Mouse (Mus musculus) liver, embryonic 15.5 days (tissue): ENCODE results near the gene Cntfr. TPM values are rescaled to one million over a fixed set of nuclear protein-coding genes. Genes with fewer than 3 reads are reported as not detected.

ENCODE experiments used
- ATAC-seq: fragments of 200-750 bp; cut with Nextera tagmentation; 2 replicates; pipeline ENCODE4 v1.8.0; 2017; ENCODE audit warnings: moderate number of reproducible peaks, mild to moderate bottlenecking, moderate library complexity; ENCODE audit not compliant: insufficient read depth
- H3K27ac ChIP-seq: fragments of 300-500 bp; sonication (generic); replicated peaks from 2 replicates; pipeline ENCODE4 v1.5.1; 2015; ENCODE audit warnings: mild to moderate bottlenecking, inconsistent platforms
- H3K27me3 ChIP-seq: fragments of 300-500 bp; sonication (generic); 2 replicates; pipeline ENCODE4 v1.6.1; 2015; ENCODE audit warnings: mild to moderate bottlenecking, inconsistent platforms
- H3K36me3 ChIP-seq: fragments of 300-500 bp; sonication (generic); replicated peaks from 2 replicates; pipeline ENCODE4 v1.6.1; 2015; ENCODE audit warnings: moderate library complexity, mild to moderate bottlenecking, inconsistent platforms
- H3K4me1 ChIP-seq: fragments of 300-500 bp; sonication (generic); replicated peaks from 2 replicates; pipeline ENCODE4 v1.6.1; 2015; ENCODE audit warnings: inconsistent platforms
- H3K4me2 ChIP-seq: fragments of 300-500 bp; sonication (generic); 2 replicates; pipeline ENCODE4 v1.6.1; 2015; ENCODE audit warnings: moderate library complexity, mild to moderate bottlenecking, inconsistent platforms
- H3K4me3 ChIP-seq: fragments of 300-500 bp; sonication (generic); replicated peaks from 2 replicates; pipeline ENCODE4 v1.5.1; 2015; ENCODE audit warnings: mild to moderate bottlenecking, inconsistent platforms
- H3K9ac ChIP-seq: fragments of 300-500 bp; sonication (generic); 2 replicates; pipeline ENCODE4 v1.6.1; 2015; ENCODE audit warnings: moderate library complexity, mild to moderate bottlenecking, inconsistent platforms
- H3K9me3 ChIP-seq: fragments of 300-500 bp; sonication (generic); replicated peaks from 2 replicates; pipeline ENCODE4 v1.6.1; 2016; ENCODE audit warnings: inconsistent platforms
- WGBS: fragments of 180-500 bp; shearing (Covaris S2); methylation state at CpG from one replicate; pipeline ENCODE4 v1.1.7; 2015; ENCODE audit warnings: mixed read lengths; ENCODE audit not compliant: insufficient replicate concordance; 5-methylcytosine and 5-hydroxymethylcytosine counted together
- polyA plus RNA-seq: library from polyadenylated mRNA; unstranded; fragments of >200 nt; fragmentation: Nextera tagmentation; extraction: Ambion mirVana; gene quantifications from 2 replicates; pipeline ENCODE4 v1.2.1, GENCODE M21; 2015

The Cntfr gene
- polyA plus RNA-seq, 1 experiment from 2014 or later = 0.31 TPM

- Histone ChIP-seq H3K27me3 (peaks cover 20% of the 10 kb centered on the region), H3K4me3 (no peak overlapping the region), H3K4me2 (no peak overlapping the region), H3K9me3 (no peaks in the 10 kb centered on the region), H3K36me3 (no peaks in the 10 kb centered on the region), H3K27ac (no peak overlapping the region), H3K9ac (no peak overlapping the region), H3K4me1 (peaks cover 21% of the 10 kb centered on the region)
- 56% methylated on average over 9 of the region's 9 CpGs for WGBS
- ATAC-seq = no peak
Measured at GRCm38 (mm10) chr4:41633001-41633400, 63.9 kb downstream of the Cntfr start.

GRCm38 (mm10) chr4:41631390-41631789, 65.5 kb downstream of the Cntfr start:
- no peak overlapping the region for H3K4me3 ChIP-seq
- WGBS = 4% methylated on average over 11 of the region's 11 CpGs
- no peak overlapping the region for H3K27ac ChIP-seq
- no peak for ATAC-seq
- peaks cover 8% of the 10 kb centered on the region; the same call in 1 of the 2 replicates for H3K27me3 ChIP-seq
- no peaks in the 10 kb centered on the region for H3K9me3 ChIP-seq
- peaks cover 26% of the 10 kb centered on the region for H3K4me1 ChIP-seq
- peak overlapping the region; percentile 15; the same call in 1 of the 2 replicates for H3K4me2 ChIP-seq
- no peaks in the 10 kb centered on the region for H3K36me3 ChIP-seq
- no peak overlapping the region for H3K9ac ChIP-seq

GRCm38 (mm10) chr4:41630196-41630595, 66.7 kb downstream of the Cntfr start:
- Histone ChIP-seq H3K36me3 (no peaks in the 10 kb centered on the region), H3K4me3 (no peak overlapping the region), H3K27me3 (no peaks in the 10 kb centered on the region; the same call in 1 of the 2 replicates), H3K9me3 (no peaks in the 10 kb centered on the region), H3K4me1 (peaks cover 26% of the 10 kb centered on the region), H3K4me2 (no peak overlapping the region; the same call in 1 of the 2 replicates), H3K9ac (no peak overlapping the region), H3K27ac (0 out of 2 replicates have a peak overlapping the region, but pooled peaks have one; percentile 24)
- peak; percentile 81 for ATAC-seq
- 44% methylated on average over 6 of the region's 6 CpGs for WGBS

- H3K9me3 ChIP-seq = no peaks in the 10 kb centered on the region
- H3K4me3 ChIP-seq = no peak overlapping the region
- H3K36me3 ChIP-seq = no peaks in the 10 kb centered on the region
- no peaks in the 10 kb centered on the region; the same call in 1 of the 2 replicates for H3K27me3 ChIP-seq
- no peak overlapping the region for H3K9ac ChIP-seq
- no peak for ATAC-seq
- WGBS = 9% methylated on average over 8 of the region's 8 CpGs
- no peak overlapping the region for H3K27ac ChIP-seq
- peaks cover 26% of the 10 kb centered on the region for H3K4me1 ChIP-seq
- H3K4me2 ChIP-seq = no peak overlapping the region
Measured at GRCm38 (mm10) chr4:41628202-41628927, 68.5 kb downstream of the Cntfr start.

- no peaks in the 10 kb centered on the region for H3K9me3 ChIP-seq
- H3K4me1 ChIP-seq = 0 out of 2 replicates have a peak, but pooled peaks cover 4% of the 10 kb centered on the region
- H3K9ac ChIP-seq = no peak overlapping the region
- 75% methylated on average over 14 of the region's 14 CpGs for WGBS
- no peak overlapping the region for H3K4me3 ChIP-seq
- H3K4me2 ChIP-seq = no peak overlapping the region
- H3K27me3 ChIP-seq = no peaks in the 10 kb centered on the region; the same call in 1 of the 2 replicates
- no peak overlapping the region for H3K27ac ChIP-seq
- H3K36me3 ChIP-seq = no peaks in the 10 kb centered on the region
- no peak for ATAC-seq
Measured at GRCm38 (mm10) chr4:41622071-41622470, 74.8 kb downstream of the Cntfr start.

- no peaks in the 10 kb centered on the region for H3K36me3 ChIP-seq
- WGBS = 48% methylated on average over 12 of the region's 12 CpGs
Measured at GRCm38 (mm10) chr4:41618916-41619746, 77.8 kb downstream of the Cntfr start.

GRCm38 (mm10) chr4:41615661-41616599, 81.0 kb downstream of the Cntfr start:
- 52% methylated on average over 9 of the region's 9 CpGs for WGBS
- Histone ChIP-seq H3K9me3 (no peaks in the 10 kb centered on the region), H3K9ac (no peak overlapping the region), H3K4me3 (no peak overlapping the region), H3K4me2 (no peak overlapping the region), H3K27ac (no peak overlapping the region), H3K36me3 (no peaks in the 10 kb centered on the region), H3K4me1 (no peaks in the 10 kb centered on the region), H3K27me3 (no peaks in the 10 kb centered on the region; the same call in 1 of the 2 replicates)
- no peak for ATAC-seq

More at GRCm38 (mm10) chr4:41618916-41619746, 77.8 kb downstream of the Cntfr start:
- Histone ChIP-seq H3K27ac (no peak overlapping the region), H3K4me3 (no peak overlapping the region), H3K9me3 (no peaks in the 10 kb centered on the region), H3K4me1 (no peaks in the 10 kb centered on the region), H3K27me3 (no peaks in the 10 kb centered on the region; the same call in 1 of the 2 replicates), H3K9ac (no peak overlapping the region), H3K4me2 (no peak overlapping the region)
- ATAC-seq = no peak

GRCm38 (mm10) chr4:41614156-41614555, 82.7 kb downstream of the Cntfr start:
- Histone ChIP-seq H3K9ac (no peak overlapping the region), H3K4me2 (no peak overlapping the region), H3K27ac (no peak overlapping the region), H3K4me1 (no peaks in the 10 kb centered on the region), H3K36me3 (no peaks in the 10 kb centered on the region), H3K9me3 (no peaks in the 10 kb centered on the region), H3K4me3 (no peak overlapping the region), H3K27me3 (no peaks in the 10 kb centered on the region; the same call in 1 of the 2 replicates)
- 7% methylated on average over 7 of the region's 7 CpGs for WGBS
- ATAC-seq = no peak

- no peak for ATAC-seq
Measured at GRCm38 (mm10) chr4:41612166-41612565, 84.7 kb downstream of the Cntfr start.

GRCm38 (mm10) chr4:41610594-41610980, 86.3 kb downstream of the Cntfr start:
- no peak for ATAC-seq
- no peak overlapping the region for H3K9ac ChIP-seq
- 38% methylated on average over 6 of the region's 6 CpGs for WGBS

More at GRCm38 (mm10) chr4:41612166-41612565, 84.7 kb downstream of the Cntfr start:
- WGBS = 49% methylated on average over 8 of the region's 8 CpGs
- Histone ChIP-seq H3K9me3 (no peaks in the 10 kb centered on the region), H3K36me3 (no peaks in the 10 kb centered on the region), H3K4me2 (no peak overlapping the region), H3K27ac (no peak overlapping the region), H3K27me3 (no peaks in the 10 kb centered on the region; the same call in 1 of the 2 replicates), H3K4me3 (no peak overlapping the region), H3K9ac (no peak overlapping the region), H3K4me1 (no peaks in the 10 kb centered on the region)

More at GRCm38 (mm10) chr4:41610594-41610980, 86.3 kb downstream of the Cntfr start:
- Histone ChIP-seq H3K4me2 (no peak overlapping the region), H3K27ac (no peak overlapping the region), H3K4me1 (no peaks in the 10 kb centered on the region), H3K36me3 (no peaks in the 10 kb centered on the region), H3K9me3 (no peaks in the 10 kb centered on the region), H3K4me3 (no peak overlapping the region), H3K27me3 (no peaks in the 10 kb centered on the region; the same call in 1 of the 2 replicates)
